Mouse (Mus musculus): ENCODE results near the gene Dbx2.

- TF ChIP-seq POLR2A (IDR thresholded peaks at IDR 0.05; ENCODE audit: insufficient read depth, low read depth, low read length) (no peak), CTCF (IDR thresholded peaks at IDR 0.05) (no peak), EP300 (IDR thresholded peaks at IDR 0.05; ENCODE audit: insufficient read depth, low read depth, low read length) (no peak)
Observed at GRCm38 (mm10) chr15:95691594-95691993, 35.8 kb upstream of the Dbx2 start.
